Mouse (Mus musculus) lung, postnatal 0 days (tissue): Measurements from ENCODE around the gene Mrpl54. TPM values are rescaled to one million over a fixed set of nuclear protein-coding genes. Genes with fewer than 3 reads are reported as not detected.

Experiments used
- ATAC-seq: fragments of 200-750 bp; cut with Nextera tagmentation; 2 replicates; pipeline ENCODE4 v1.8.0; 2017; ENCODE audit warnings: moderate library complexity
- DNase-seq: peaks from one replicate; pipeline ENCODE4 v3.0.0-alpha.2; 2016; ENCODE audit warnings: low spot score
- H3K27ac ChIP-seq: fragments of 300-500 bp; sonication (generic); 2 replicates; pipeline ENCODE4 v1.5.1; 2014; ENCODE audit warnings: antibody characterized with exemption, mild to moderate bottlenecking, low read length, mixed read lengths
- H3K27me3 ChIP-seq: fragments of 300-500 bp; sonication (generic); replicated peaks from 2 replicates; pipeline ENCODE4 v1.6.1; 2014; ENCODE audit warnings: low read length, mixed read lengths; ENCODE audit not compliant: insufficient read depth
- H3K36me3 ChIP-seq: fragments of 300-500 bp; sonication (generic); 2 replicates; pipeline ENCODE4 v1.6.1; 2014; ENCODE audit warnings: low read length, mixed read lengths; ENCODE audit not compliant: insufficient read depth
- H3K4me1 ChIP-seq: fragments of 300-500 bp; sonication (generic); 2 replicates; pipeline ENCODE4 v1.6.1; 2014; ENCODE audit warnings: antibody characterized with exemption, low read depth, low read length, mixed read lengths; ENCODE audit not compliant: insufficient read depth
- H3K4me2 ChIP-seq: fragments of 300-500 bp; sonication (generic); replicated peaks from 2 replicates; pipeline ENCODE4 v1.6.1; 2014; ENCODE audit warnings: low read depth, mild to moderate bottlenecking, low read length, moderate library complexity, mixed read lengths
- H3K4me3 ChIP-seq: fragments of 300-500 bp; sonication (generic); 2 replicates; pipeline ENCODE4 v1.5.1; 2014; ENCODE audit warnings: low read depth, low read length
- H3K9ac ChIP-seq: fragments of 300-500 bp; sonication (generic); replicated peaks from 2 replicates; pipeline ENCODE4 v1.6.1; 2014; ENCODE audit warnings: low read depth, mild to moderate bottlenecking
- H3K9me3 ChIP-seq: fragments of 300-500 bp; sonication (generic); 2 replicates; pipeline ENCODE4 v1.6.1; 2016; ENCODE audit warnings: low read length, mixed read lengths
- CTCF ChIP-seq: IDR thresholded peaks from 2 replicates; pipeline ENCODE4 v1.5.1; 2016; ENCODE audit warnings: antibody characterized with exemption, mild to moderate bottlenecking
- EP300 ChIP-seq: IDR thresholded peaks from 2 replicates; pipeline ENCODE4 v1.6.1; 2016; ENCODE audit warnings: antibody characterized with exemption, mild to moderate bottlenecking, control low read depth
- WGBS: fragments of 180-500 bp; shearing (Covaris S2); extraction: QIAGEN DNeasy Blood & Tissue Kit; methylation state at CpG from one replicate; pipeline ENCODE4 v1.1.7; 2014; 5-methylcytosine and 5-hydroxymethylcytosine counted together
- polyA plus RNA-seq: library from polyadenylated mRNA; unstranded; fragments of >200 nt; fragmentation: Nextera tagmentation; extraction: Ambion mirVana; gene quantifications from 2 replicates; pipeline ENCODE4 v1.2.1, GENCODE M21; 2015

The Mrpl54 gene
- polyA plus RNA-seq, 1 experiment from 2014 or later = 162 TPM

DNA sequence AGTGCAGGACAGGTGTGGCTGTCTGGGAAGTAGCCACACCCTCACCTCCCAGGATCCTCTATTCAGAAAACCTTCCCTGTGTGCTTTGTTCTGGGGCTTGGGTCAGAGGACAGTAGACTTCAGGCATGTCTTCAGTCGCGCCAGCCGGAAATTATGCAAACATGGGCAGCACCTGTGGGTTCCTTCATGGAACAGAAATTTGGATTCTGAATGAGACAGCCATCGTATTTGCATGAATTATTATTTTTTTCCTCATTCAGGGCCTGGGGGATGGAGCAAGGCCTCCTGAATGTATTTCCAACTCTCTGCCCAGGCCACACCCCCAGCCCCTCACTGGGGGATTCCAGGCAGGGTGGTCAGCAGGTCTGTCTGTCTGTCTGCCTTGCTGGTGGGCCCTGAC, 5.7 kb downstream of the Mrpl54 start:
- DNase-seq (no peak), ATAC-seq (no peak)
- no peak overlapping the region for H3K27ac ChIP-seq
- H3K36me3 ChIP-seq = peaks cover 8% of the 10 kb centered on the region
- TF ChIP-seq EP300 (no peak), CTCF (no peak)
- no peak overlapping the region for H3K4me2 ChIP-seq
- no peak overlapping the region for H3K4me3 ChIP-seq
- peaks cover 27% of the 10 kb centered on the region for H3K27me3 ChIP-seq
- no peaks in the 10 kb centered on the region; the same call in none of the 2 replicates for H3K4me1 ChIP-seq
- WGBS = 78% methylated on average over 4 of the region's 4 CpGs
- peaks cover 3% of the 10 kb centered on the region; the same call in 1 of the 2 replicates for H3K9me3 ChIP-seq
- no peak overlapping the region for H3K9ac ChIP-seq

GRCm38 (mm10) chr10:81259225-81259884, 7.4 kb downstream of the Mrpl54 start:
- DNase-seq (no peak), ATAC-seq (peak; percentile 18; the same call in 1 of the 2 replicates)
- Histone ChIP-seq H3K4me2 (no peak overlapping the region), H3K9me3 (peaks cover 3% of the 10 kb centered on the region; the same call in 1 of the 2 replicates), H3K27ac (no peak overlapping the region), H3K4me3 (no peak overlapping the region), H3K27me3 (peaks cover 27% of the 10 kb centered on the region), H3K4me1 (no peaks in the 10 kb centered on the region; the same call in 1 of the 2 replicates), H3K36me3 (peaks cover 3% of the 10 kb centered on the region; the same call in 1 of the 2 replicates), H3K9ac (no peak overlapping the region)
- 39% methylated on average over 20 of the region's 21 CpGs for WGBS
- TF ChIP-seq EP300 = no peak
- no peak for TF ChIP-seq CTCF

DNA sequence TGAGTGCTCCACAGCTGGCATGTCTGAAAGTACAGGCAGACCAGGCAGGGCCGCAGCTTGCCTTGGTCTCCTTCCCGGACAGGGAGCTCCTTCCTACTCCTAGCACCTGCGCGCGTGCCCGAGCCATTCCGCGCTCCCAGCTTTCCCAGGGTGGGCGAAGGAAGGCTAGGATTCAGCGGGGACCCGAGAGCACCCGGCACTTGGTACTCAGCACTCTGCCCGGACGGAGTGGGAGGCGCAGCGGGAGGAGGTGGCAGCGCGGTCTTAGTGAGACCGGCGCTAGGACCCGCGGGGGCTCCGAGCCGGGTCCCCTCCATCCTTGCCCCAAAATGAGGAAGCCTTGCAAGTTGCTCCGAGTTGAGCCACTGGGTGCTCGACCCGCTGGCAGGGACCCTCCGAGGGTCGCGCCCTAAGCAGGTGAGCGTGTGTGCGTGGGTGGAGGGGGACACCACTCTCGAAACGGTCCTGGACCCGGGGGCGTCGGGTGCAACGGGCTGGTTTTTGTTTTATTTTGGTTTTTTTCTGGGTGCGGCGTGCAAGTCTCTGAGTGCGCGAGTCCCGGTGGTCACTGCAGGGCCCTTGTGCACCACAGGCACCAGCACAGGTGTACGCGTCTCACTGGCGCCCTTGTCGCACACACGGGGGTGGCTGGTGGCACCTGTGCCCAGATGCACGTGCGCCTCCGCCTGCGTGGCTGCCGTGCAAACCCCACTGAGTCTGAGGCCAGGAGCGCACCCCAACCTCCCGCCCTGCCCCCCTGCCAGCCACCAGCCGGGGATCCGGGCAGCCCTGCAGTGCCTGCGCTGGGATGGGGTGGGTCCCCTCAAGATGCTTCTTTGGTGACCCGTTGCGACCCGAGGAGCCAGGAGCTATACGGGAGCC, 9.3 kb downstream of the Mrpl54 start:
- Histone ChIP-seq H3K27me3 (peaks cover 40% of the 10 kb centered on the region), H3K4me2 (peak overlapping the region; percentile 50), H3K36me3 (no peaks in the 10 kb centered on the region), H3K4me1 (no peaks in the 10 kb centered on the region; the same call in 1 of the 2 replicates), H3K9ac (no peak overlapping the region), H3K27ac (no peak overlapping the region), H3K9me3 (peaks cover 3% of the 10 kb centered on the region; the same call in 1 of the 2 replicates), H3K4me3 (peak overlapping the region; percentile 24)
- 3% methylated on average over 51 of the region's 62 CpGs for WGBS
- DNase-seq (no peak), ATAC-seq (no peak)
- TF ChIP-seq EP300 (no peak), CTCF (no peak)

- no peaks in the 10 kb centered on the region for H3K9me3 ChIP-seq
- no peak overlapping the region for H3K27ac ChIP-seq
- 50% methylated on average over 1 of the region's 1 CpGs for WGBS
- no peak overlapping the region for H3K9ac ChIP-seq
- no peak for DNase-seq
- TF ChIP-seq CTCF = no peak
- no peak for TF ChIP-seq EP300
- H3K27me3 ChIP-seq = peaks cover 44% of the 10 kb centered on the region
- H3K4me3 ChIP-seq = no peak overlapping the region
- ATAC-seq = no peak
- H3K4me1 ChIP-seq = no peaks in the 10 kb centered on the region; the same call in 1 of the 2 replicates
- H3K36me3 ChIP-seq = no peaks in the 10 kb centered on the region
- no peak overlapping the region for H3K4me2 ChIP-seq
Observed at GRCm38 (mm10) chr10:81254886-81255285, 11.8 kb downstream of the Mrpl54 start.

DNA sequence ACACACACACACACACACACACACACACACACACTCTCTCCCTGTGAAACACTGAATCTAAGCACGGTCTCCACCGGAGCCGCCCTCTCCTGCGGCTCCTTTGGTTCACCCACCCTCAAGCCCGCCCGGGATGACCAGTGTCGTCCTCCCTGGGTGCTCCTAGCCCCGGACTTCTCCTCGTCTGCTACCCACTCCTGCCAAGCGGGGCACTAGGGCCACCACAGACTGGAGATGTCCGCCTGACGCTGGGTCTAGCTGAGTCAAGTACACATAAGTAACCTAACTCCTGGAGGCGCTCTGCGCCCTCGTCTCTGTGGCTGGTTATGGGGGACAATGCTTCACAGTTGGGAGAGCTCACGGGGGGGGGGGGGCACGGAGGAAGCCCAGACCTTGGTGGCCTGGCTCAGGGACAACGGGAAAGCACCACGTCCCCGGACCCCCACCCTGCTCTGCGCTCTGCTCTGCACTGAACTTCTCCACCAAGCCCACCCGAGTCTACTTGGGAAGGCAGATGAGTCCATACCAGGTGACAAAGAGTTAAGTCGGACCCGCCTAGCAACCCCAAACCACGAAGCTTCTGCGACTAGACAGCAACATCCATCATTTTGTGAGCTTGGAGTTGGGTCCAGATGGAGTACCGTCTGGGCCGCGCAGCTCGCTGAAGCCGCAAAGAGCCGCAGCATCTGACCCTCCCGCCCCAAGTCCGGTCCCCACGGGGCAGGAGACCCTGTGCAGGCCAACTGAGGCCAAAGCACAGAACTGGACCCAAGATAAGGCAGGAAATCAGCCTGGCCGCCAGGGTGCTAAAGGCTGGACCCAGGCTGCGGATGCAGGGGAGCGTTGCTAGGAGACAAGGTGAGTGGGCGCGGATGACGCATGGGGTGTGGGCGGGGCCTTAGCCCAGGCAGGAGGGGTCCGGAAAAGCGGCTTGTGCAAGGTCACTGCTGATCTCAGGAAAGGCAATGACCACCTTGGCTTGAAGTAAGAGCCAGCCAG, 14.0 kb downstream of the Mrpl54 start, which contains the start of gene Matk:
TSS of gene Matk (plus strand) at position 512 of the 996 bp plus-strand sequence.
- DNase-seq = peak; percentile 39
- Histone ChIP-seq H3K27me3 (peaks cover 25% of the 10 kb centered on the region), H3K9ac (no peak within 1 kb of the TSS), H3K4me1 (no peaks in the 10 kb centered on the region; the same call in 1 of the 2 replicates), H3K4me3 (no peak within 1 kb of the TSS), H3K27ac (no peak within 1 kb of the TSS), H3K36me3 (no peaks in the 10 kb centered on the region), H3K9me3 (no peaks in the 10 kb centered on the region), H3K4me2 (no peak within 1 kb of the TSS)
- 12% methylated on average over 42 of the region's 44 CpGs for WGBS
- TF ChIP-seq CTCF (peak; percentile 21; the same call in 1 of the 2 replicates), EP300 (no peak)
- ATAC-seq = 0 out of 2 replicates have a peak, but pooled peaks have one; percentile 16
